Mouse (Mus musculus) heart, embryonic 12.5 days (tissue): ENCODE data around the gene Gm13697. TPM values are rescaled to one million over a fixed set of nuclear protein-coding genes. Genes with fewer than 3 reads are reported as not detected.
"Not testable (repeated sequence)": the region's sequence is repeated elsewhere in the genome, so short reads cannot be mapped to it uniquely, and the experiment has no call there.

Source experiments
- ATAC-seq: fragments of 200-750 bp; cut with Nextera tagmentation; 2 replicates; pipeline ENCODE4 v1.8.0; 2017; ENCODE audit warnings: moderate TSS enrichment, moderate library complexity; ENCODE audit not compliant: insufficient number of reproducible peaks, low FRiP score
- H3K27ac ChIP-seq: fragments of 300-500 bp; sonication (generic); 2 replicates; pipeline ENCODE4 v1.5.1; 2016; ENCODE audit warnings: mild to moderate bottlenecking, moderate library complexity; ENCODE audit not compliant: poor library complexity, severe bottlenecking
- H3K27me3 ChIP-seq: fragments of 300-500 bp; sonication (generic); replicated peaks from 2 replicates; pipeline ENCODE4 v1.6.1; 2016; ENCODE audit warnings: mild to moderate bottlenecking, moderate library complexity
- H3K36me3 ChIP-seq: fragments of 300-500 bp; sonication (generic); 2 replicates; pipeline ENCODE4 v1.6.1; 2016; ENCODE audit warnings: mild to moderate bottlenecking, moderate library complexity
- H3K4me1 ChIP-seq: fragments of 300-500 bp; sonication (generic); replicated peaks from 2 replicates; pipeline ENCODE4 v1.6.1; 2016; ENCODE audit warnings: mild to moderate bottlenecking
- H3K4me2 ChIP-seq: fragments of 300-500 bp; sonication (generic); 2 replicates; pipeline ENCODE4 v1.6.1; 2016; ENCODE audit warnings: mild to moderate bottlenecking, moderate library complexity
- H3K4me3 ChIP-seq: fragments of 300-500 bp; sonication (generic); 2 replicates; pipeline ENCODE4 v1.5.1; 2016; ENCODE audit warnings: mild to moderate bottlenecking
- H3K9ac ChIP-seq: fragments of 300-500 bp; sonication (generic); 2 replicates; pipeline ENCODE4 v1.6.1; 2016; ENCODE audit warnings: mild to moderate bottlenecking, moderate library complexity
- H3K9me3 ChIP-seq: fragments of 300-500 bp; sonication (generic); replicated peaks from 2 replicates; pipeline ENCODE4 v1.6.1; 2016; ENCODE audit warnings: mild to moderate bottlenecking, moderate library complexity
- WGBS: fragments of 180-500 bp; shearing (Covaris S2); methylation state at CpG from one replicate; pipeline ENCODE4 v1.1.7; 2016; 5-methylcytosine and 5-hydroxymethylcytosine counted together
- polyA plus RNA-seq: library from polyadenylated mRNA; unstranded; fragments of >200 nt; fragmentation: Nextera tagmentation; extraction: Ambion mirVana; gene quantifications from 2 replicates; pipeline ENCODE4 v1.2.1, GENCODE M21; 2016

Gene Gm13697
- polyA plus RNA-seq, 1 experiment from 2014 or later = not detected

DNA sequence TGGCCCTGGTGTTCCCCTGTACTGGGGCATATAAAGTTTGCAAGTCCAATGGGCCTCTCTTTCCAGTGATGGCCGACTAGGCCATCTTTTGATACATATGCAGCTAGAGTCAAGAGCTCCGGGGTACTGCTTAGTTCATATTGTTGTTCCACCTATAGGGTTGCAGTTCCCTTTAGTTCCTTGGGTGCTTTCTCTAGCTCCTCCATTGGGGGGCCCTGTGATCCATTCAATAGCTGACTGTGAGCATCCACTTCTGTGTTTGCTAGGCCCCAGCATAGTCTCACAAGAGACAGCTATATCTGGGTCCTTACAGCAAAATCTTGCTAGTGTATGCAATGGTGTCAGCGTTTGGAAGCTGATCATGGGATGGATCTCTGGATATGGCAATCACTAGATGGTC lies 10.0 kb downstream of the Gm13697 start:
- not testable (repeated sequence) for H3K36me3 ChIP-seq, H3K9ac ChIP-seq, H3K4me3 ChIP-seq, ATAC-seq, H3K27ac ChIP-seq, H3K27me3 ChIP-seq, H3K4me2 ChIP-seq, H3K4me1 ChIP-seq, H3K9me3 ChIP-seq
- 74% methylated on average over 2 of the region's 3 CpGs for WGBS

DNA sequence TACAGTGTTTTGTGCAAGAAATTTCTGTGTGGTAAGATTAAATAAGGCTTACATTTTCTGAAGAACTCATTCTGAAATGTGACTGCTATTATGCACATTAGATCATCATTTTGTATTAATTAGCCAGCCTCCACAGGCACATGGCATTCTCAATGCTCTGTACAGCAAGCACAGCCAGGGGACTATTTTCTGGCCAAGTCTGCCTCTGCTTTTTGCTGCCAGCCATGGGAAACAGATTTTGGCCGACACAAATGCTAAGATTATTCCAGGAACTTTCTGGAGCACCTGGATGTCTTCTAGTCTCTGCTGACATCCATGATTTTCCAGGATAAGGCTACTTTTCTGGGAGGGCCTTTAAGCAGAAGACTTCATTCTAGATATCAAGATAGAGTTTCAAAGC lies 24.4 kb downstream of the Gm13697 start:
- no peaks in the 10 kb centered on the region for H3K9me3 ChIP-seq
- no peaks in the 10 kb centered on the region for H3K27me3 ChIP-seq
- WGBS = 18% methylated on average over 1 of the region's 1 CpGs
- no peak overlapping the region for H3K4me2 ChIP-seq
- no peak overlapping the region for H3K9ac ChIP-seq
- H3K36me3 ChIP-seq = no peaks in the 10 kb centered on the region
- H3K4me3 ChIP-seq = no peak overlapping the region
- no peaks in the 10 kb centered on the region for H3K4me1 ChIP-seq
- no peak overlapping the region for H3K27ac ChIP-seq
- no peak for ATAC-seq

DNA sequence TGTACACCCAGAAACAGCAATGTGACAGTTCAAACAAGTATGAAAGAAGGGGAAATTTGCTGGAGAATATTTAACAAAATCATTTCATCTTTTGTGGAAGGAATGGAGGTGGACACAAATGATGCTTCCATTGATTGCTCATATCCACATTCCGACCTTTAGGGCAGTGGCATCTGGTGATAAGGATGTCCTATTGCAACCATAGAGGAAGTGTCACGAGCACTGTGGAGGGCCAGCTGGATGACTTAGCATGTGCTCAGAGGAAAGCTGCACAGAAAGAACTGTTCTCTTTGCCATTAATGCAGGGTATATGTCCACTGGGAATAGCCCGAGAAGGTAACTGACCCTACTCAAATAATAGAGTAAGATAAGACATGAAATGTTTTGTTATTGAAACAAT lies 25.3 kb downstream of the Gm13697 start:
- Histone ChIP-seq H3K27me3 (no peaks in the 10 kb centered on the region), H3K9me3 (no peaks in the 10 kb centered on the region), H3K4me3 (no peak overlapping the region), H3K27ac (no peak overlapping the region), H3K9ac (no peak overlapping the region), H3K36me3 (no peaks in the 10 kb centered on the region), H3K4me2 (no peak overlapping the region), H3K4me1 (no peaks in the 10 kb centered on the region)
- 44% methylated on average over 3 of the region's 3 CpGs for WGBS
- no peak for ATAC-seq

DNA sequence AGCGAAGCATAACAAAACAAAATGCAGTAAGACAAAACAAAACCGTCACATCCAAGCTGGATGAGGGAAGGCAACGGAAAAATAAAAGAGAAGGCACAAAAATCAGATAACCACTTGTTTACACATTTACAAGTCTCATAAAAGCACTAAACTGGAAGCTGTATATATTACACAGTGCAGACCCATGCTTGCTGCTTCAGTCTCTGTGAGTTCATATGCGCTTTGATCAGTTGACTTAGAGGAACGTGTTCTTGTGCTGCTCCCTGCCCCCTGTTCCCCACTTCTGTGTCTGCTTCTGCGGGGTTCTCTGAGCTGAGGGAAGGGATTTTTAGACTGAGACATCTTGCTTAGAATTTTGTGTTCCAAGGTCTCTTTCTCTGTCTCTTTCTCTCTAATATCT lies 30.0 kb downstream of the Gm13697 start:
- Histone ChIP-seq H3K4me3 (no peak overlapping the region), H3K9ac (no peak overlapping the region), H3K4me2 (no peak overlapping the region), H3K9me3 (no peaks in the 10 kb centered on the region), H3K36me3 (no peaks in the 10 kb centered on the region), H3K27ac (no peak overlapping the region), H3K4me1 (peaks cover 12% of the 10 kb centered on the region), H3K27me3 (no peaks in the 10 kb centered on the region)
- ATAC-seq = no peak
- 62% methylated on average over 6 of the region's 6 CpGs for WGBS

DNA sequence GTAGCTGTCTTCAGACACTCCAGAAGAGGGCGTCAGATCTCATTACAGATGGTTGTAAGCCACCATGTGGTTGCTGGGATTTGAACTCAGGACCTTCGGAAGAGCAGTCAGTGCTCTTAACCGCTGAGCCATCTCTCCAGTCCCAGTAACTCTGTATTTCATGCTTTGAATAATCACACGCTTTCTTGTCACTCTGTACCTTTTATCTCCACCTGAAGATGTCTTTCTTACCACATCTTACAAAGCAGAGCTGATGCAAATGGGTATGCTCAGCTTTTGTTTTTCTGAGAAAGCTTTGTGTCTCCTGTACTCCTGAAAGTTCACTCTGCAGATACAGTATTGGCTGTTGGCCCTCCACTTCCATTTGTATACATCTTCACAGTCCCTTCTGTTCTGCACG lies 31.7 kb downstream of the Gm13697 start:
- WGBS = 78% methylated on average over 5 of the region's 5 CpGs
- H3K9me3 ChIP-seq, H3K4me3 ChIP-seq, H3K36me3 ChIP-seq, H3K27me3 ChIP-seq, H3K4me2 ChIP-seq, H3K9ac ChIP-seq, ATAC-seq, H3K27ac ChIP-seq: not testable (repeated sequence)
- peaks cover 17% of the 10 kb centered on the region for H3K4me1 ChIP-seq

DNA sequence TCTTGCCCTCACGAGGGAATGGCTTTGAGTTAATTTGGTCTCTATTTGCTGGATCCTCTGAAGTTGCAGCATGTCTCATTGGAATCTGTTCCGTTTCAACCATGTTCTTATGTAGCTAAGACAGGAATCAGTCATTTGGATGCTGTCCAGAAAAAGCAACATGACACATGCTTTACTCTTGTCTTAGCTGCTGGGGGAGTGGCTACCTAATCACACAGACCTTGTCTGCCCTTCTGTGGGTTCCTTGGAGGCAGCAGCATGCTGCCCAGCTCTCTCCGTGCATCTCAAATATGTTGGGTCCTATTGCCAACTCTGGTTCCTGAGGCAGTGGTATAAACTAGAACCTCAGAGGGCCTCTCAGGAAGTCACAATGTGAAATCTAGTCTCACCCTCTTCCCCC lies 33.8 kb downstream of the Gm13697 start:
- H3K27ac ChIP-seq = peak overlapping the region; percentile 26; the same call in 1 of the 2 replicates
- H3K4me2 ChIP-seq = peak overlapping the region; percentile 33; the same call in 1 of the 2 replicates
- no peaks in the 10 kb centered on the region for H3K9me3 ChIP-seq
- H3K9ac ChIP-seq = no peak overlapping the region
- 11% methylated on average over 3 of the region's 3 CpGs for WGBS
- peak; percentile 69 for ATAC-seq
- no peak overlapping the region for H3K4me3 ChIP-seq
- H3K27me3 ChIP-seq = no peaks in the 10 kb centered on the region
- no peaks in the 10 kb centered on the region for H3K36me3 ChIP-seq
- peaks cover 17% of the 10 kb centered on the region for H3K4me1 ChIP-seq

DNA sequence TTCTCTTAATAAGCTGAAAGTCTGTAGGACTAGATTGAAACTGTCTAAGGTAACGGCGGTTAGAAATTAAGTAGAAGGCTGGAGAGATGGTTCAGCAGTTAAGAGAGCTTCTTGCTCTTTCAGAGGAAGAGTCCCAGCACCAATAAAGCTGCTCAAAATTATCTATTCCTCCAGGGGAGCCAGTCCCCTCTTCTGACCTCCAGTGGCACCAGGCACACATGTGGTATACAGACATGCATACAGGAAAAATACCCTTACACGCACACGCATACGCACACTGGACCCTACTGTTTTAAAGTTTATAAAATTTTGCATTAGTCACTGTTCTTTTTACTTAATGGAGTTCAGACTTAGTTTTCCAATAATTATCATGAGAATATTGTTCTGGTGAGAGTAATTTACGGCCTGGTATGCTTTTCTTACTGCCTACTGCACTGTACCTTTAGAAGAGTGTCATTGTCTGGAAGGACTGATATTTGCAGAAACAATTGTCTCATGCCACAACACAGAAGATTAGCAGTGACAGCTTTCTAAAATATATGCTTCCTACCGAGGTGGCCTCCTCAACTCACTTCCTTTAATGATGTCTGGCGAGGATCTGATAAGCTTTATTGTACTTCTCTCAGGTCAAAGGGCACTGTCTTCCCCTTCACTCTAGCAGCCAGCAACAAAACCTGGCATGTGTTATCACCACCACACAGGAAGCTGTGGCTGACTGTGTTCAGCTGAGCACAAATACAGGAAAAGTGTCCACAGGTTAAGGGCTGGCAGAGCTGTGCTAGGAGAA lies 35.2 kb downstream of the Gm13697 start:
- ATAC-seq = no peak

DNA sequence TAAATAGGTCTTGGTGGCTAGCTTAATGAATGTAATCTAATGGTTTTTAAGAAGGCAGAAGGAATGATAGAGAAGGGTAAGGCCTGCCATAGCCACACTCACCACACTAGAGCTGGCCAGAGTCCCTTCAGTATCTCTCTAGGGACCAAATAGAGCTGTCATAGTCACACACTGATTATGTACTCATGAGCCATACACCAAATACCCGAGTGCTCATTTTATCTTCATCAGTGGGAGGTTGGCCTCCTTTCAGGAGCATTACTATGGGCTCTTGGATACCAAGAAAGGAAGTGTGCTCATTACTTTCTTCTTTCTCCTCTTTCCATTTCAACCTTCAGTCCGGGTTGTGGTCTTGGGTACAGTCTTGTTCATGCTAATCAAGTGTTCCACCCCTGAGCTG lies 37.4 kb downstream of the Gm13697 start:
- Histone ChIP-seq H3K36me3 (no peaks in the 10 kb centered on the region), H3K27ac (no peak overlapping the region), H3K9me3 (no peaks in the 10 kb centered on the region), H3K4me2 (no peak overlapping the region), H3K4me3 (no peak overlapping the region), H3K4me1 (peaks cover 17% of the 10 kb centered on the region), H3K9ac (no peak overlapping the region), H3K27me3 (no peaks in the 10 kb centered on the region)
- WGBS = 58% methylated on average over 2 of the region's 2 CpGs
- no peak for ATAC-seq

More for the DNA sequence above, 35.2 kb downstream of the Gm13697 start:
- Histone ChIP-seq H3K9ac (no peak overlapping the region), H3K27me3 (no peaks in the 10 kb centered on the region), H3K4me3 (no peak overlapping the region), H3K36me3 (no peaks in the 10 kb centered on the region), H3K4me2 (no peak overlapping the region), H3K27ac (no peak overlapping the region), H3K9me3 (no peaks in the 10 kb centered on the region), H3K4me1 (peaks cover 17% of the 10 kb centered on the region)
- 64% methylated on average over 8 of the region's 8 CpGs for WGBS

DNA sequence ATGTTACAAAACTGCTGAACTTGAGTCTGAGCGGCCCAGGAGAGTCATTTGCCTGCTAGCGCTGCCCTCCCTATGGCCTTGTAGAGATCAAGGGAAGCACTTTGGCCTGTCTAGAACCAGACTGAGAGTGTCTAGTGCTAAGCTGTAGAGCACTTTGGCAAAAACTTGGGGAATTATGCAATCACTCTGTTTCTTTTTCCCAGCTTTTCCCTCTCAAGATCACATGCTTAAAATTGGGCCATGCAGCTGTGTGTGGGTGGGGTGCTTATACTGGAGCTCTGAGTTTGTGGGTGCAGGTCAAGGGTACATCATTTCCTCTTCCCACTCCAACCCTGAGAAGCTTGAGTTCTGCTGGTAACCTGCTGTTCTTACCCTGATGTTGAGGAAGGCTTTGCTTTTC lies 38.4 kb downstream of the Gm13697 start:
- no peak for ATAC-seq
- H3K4me2 ChIP-seq = no peak overlapping the region
- no peaks in the 10 kb centered on the region for H3K36me3 ChIP-seq
- 86% methylated on average over 2 of the region's 2 CpGs for WGBS
- H3K9ac ChIP-seq = no peak overlapping the region
- no peaks in the 10 kb centered on the region for H3K9me3 ChIP-seq
- no peaks in the 10 kb centered on the region for H3K27me3 ChIP-seq
- H3K4me1 ChIP-seq = peaks cover 15% of the 10 kb centered on the region
- H3K4me3 ChIP-seq = no peak overlapping the region
- H3K27ac ChIP-seq = no peak overlapping the region

DNA sequence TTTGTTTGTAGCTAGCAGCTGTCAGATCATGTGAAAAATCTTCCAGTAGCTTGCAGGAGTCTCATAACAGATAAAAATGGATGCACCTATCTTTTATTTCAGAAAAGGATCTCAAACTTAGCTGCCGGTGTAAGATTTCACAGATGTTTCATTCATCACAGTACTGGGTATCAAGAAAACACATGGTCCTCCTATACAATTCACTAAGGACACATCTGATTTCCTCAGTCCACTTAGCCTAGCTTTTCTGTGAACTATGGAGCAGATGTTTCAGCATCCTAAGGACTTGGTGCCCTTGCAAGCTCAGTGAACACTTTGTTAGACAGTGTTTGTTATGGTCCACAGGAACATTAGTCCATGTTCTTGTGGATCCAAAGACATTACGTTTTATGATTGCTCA lies 38.8 kb downstream of the Gm13697 start:
- 70% methylated on average over 2 of the region's 2 CpGs for whole genome bisulfite sequencing
- ATAC-seq = no peak
- Histone ChIP-seq H3K36me3 (no peaks in the 10 kb centered on the region), H3K9ac (no peak overlapping the region), H3K4me3 (no peak overlapping the region), H3K9me3 (no peaks in the 10 kb centered on the region), H3K4me1 (peaks cover 11% of the 10 kb centered on the region), H3K4me2 (no peak overlapping the region), H3K27ac (no peak overlapping the region), H3K27me3 (no peaks in the 10 kb centered on the region)

DNA sequence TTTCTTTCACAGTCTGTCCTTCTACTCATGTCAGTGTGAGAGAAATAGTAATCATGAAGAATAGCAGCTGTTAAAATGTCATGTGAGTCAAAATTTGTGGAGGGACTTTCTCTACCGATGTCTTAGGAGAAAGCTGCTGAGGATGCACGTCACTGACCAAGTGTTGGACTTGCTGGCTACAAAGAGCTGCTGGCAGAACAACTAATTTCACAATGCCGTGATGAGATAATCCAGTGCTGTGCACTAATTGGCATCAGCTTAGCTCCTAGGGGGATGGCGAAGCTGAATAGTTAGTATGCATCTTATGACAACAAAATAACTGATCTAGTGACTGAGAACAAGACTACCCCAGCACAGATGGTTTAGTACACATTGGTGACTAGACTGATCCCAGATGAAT lies 40.7 kb downstream of the Gm13697 start:
- 66% methylated on average over 4 of the region's 4 CpGs for WGBS
- H3K9ac ChIP-seq = no peak overlapping the region
- no peak for ATAC-seq

DNA sequence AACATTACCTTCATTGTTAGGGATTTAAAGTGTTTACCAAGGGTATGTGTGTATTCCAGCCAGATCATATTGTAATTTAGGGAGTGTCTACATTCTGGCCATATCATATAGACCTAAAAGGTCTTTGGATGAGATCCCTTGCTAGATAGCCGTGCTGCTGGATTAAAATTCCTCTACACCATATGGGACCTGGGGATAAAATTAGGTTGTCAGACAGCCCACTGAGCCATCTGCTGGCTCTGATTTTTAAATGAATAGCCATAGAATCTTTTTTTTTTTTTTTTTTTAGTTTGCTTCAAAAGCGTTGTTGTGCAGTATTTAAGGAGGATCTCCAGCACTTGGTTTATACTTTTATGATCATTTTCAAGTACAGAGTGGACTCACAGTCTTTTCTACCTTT lies 48.0 kb downstream of the Gm13697 start:
- Histone ChIP-seq H3K9ac (no peak overlapping the region), H3K27ac (no peak overlapping the region), H3K4me1 (no peaks in the 10 kb centered on the region), H3K4me3 (no peak overlapping the region), H3K36me3 (no peaks in the 10 kb centered on the region), H3K27me3 (no peaks in the 10 kb centered on the region), H3K4me2 (no peak overlapping the region), H3K9me3 (0 out of 2 replicates have a peak, but pooled peaks cover 3% of the 10 kb centered on the region)
- WGBS = 92% methylated on average over 2 of the region's 2 CpGs
- ATAC-seq = no peak

More for the DNA sequence above, 40.7 kb downstream of the Gm13697 start:
- Histone ChIP-seq H3K4me1 (no peaks in the 10 kb centered on the region), H3K4me2 (no peak overlapping the region), H3K27ac (no peak overlapping the region), H3K4me3 (no peak overlapping the region), H3K27me3 (no peaks in the 10 kb centered on the region), H3K9me3 (no peaks in the 10 kb centered on the region), H3K36me3 (no peaks in the 10 kb centered on the region)
